Mouse (Mus musculus): ENCODE measurements around the gene Thada.

DNA sequence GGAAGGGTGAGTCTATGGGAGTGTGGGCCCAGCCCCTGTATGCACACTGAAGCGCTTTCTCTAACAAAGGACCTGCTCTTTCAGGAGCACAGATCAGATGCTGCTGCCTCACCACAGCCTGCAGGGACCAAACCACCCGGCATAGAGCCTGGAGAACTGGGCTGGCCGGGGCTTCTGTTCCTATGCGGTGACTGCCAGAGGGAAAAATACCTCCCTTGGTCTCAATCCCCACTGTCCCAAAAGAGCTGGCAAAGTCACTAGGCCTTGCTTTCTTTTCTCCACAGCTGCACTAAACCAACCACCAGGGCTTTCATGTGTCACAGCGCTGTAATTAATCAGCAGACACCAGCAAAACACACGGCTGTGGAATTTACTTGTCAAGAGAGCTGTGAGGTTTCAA is 191.8 kb downstream of the Thada start:
- TF ChIP-seq CTCF (IDR thresholded peaks at IDR 0.05): 0 out of 2 replicates have a peak, but pooled peaks have one; percentile 4
- no peak for TF ChIP-seq EP300 (IDR thresholded peaks at IDR 0.05)
